Mouse (Mus musculus) stomach, postnatal 0 days (tissue): ENCODE data around the gene Pfdn2. TPM values are rescaled to one million over a fixed set of nuclear protein-coding genes. Genes with fewer than 3 reads are reported as not detected.

Experiments
- ATAC-seq: fragments of 200-750 bp; cut with Nextera tagmentation; 2 replicates; pipeline ENCODE4 v1.8.0; 2017; ENCODE audit not compliant: low FRiP score, low TSS enrichment
- DNase-seq: peaks from one replicate; pipeline ENCODE4 v3.0.0-alpha.2; 2016; ENCODE audit warnings: low spot score
- H3K27ac ChIP-seq: fragments of 300-500 bp; sonication (generic); replicated peaks from 2 replicates; pipeline ENCODE4 v1.5.1; 2014; ENCODE audit warnings: mild to moderate bottlenecking, control low read depth
- H3K27me3 ChIP-seq: fragments of 300-500 bp; sonication (generic); 2 replicates; pipeline ENCODE4 v1.6.1; 2014; ENCODE audit warnings: low read length; ENCODE audit not compliant: control insufficient read depth, insufficient read depth
- H3K36me3 ChIP-seq: fragments of 300-500 bp; sonication (generic); 2 replicates; pipeline ENCODE4 v1.6.1; 2014; ENCODE audit warnings: low read length, mixed read lengths; ENCODE audit not compliant: control insufficient read depth, insufficient read depth
- H3K4me1 ChIP-seq: fragments of 300-500 bp; sonication (generic); replicated peaks from 2 replicates; pipeline ENCODE4 v1.6.1; 2014; ENCODE audit warnings: antibody characterized with exemption; ENCODE audit not compliant: control insufficient read depth, insufficient read depth
- H3K4me2 ChIP-seq: fragments of 300-500 bp; sonication (generic); replicated peaks from 2 replicates; pipeline ENCODE4 v1.6.1; 2014; ENCODE audit warnings: low read depth, mild to moderate bottlenecking, control low read depth, moderate library complexity
- H3K4me3 ChIP-seq: fragments of 300-500 bp; sonication (generic); 2 replicates; pipeline ENCODE4 v1.5.1; 2014; ENCODE audit warnings: low read depth, low read length, control low read depth
- H3K9ac ChIP-seq: fragments of 300-500 bp; sonication (generic); 2 replicates; pipeline ENCODE4 v1.6.1; 2014; ENCODE audit warnings: mild to moderate bottlenecking, low read length, control low read depth, mixed read lengths
- H3K9me3 ChIP-seq: fragments of 300-500 bp; sonication (generic); 2 replicates; pipeline ENCODE4 v1.6.1; 2016; ENCODE audit warnings: low read length; ENCODE audit not compliant: control insufficient read depth
- CTCF ChIP-seq: IDR thresholded peaks from 2 replicates; pipeline ENCODE4 v1.5.1; 2016; ENCODE audit warnings: antibody characterized with exemption, low read depth, mild to moderate bottlenecking, moderate library complexity
- EP300 ChIP-seq: optimal IDR thresholded peaks from 2 replicates; pipeline ENCODE3; 2016; ENCODE audit warnings: antibody characterized with exemption
- WGBS: fragments of 180-500 bp; shearing (Covaris S2); extraction: QIAGEN DNeasy Blood & Tissue Kit; methylation state at CpG from one replicate; pipeline ENCODE4 v1.1.7; 2014; 5-methylcytosine and 5-hydroxymethylcytosine counted together
- polyA plus RNA-seq: library from polyadenylated mRNA; unstranded; fragments of >200 nt; fragmentation: Nextera tagmentation; extraction: Ambion mirVana; gene quantifications from 2 replicates; pipeline ENCODE4 v1.2.1, GENCODE M21; 2015

The Pfdn2 gene
- polyA plus RNA-seq, 1 experiment from 2014 or later: 71.1 TPM

DNA sequence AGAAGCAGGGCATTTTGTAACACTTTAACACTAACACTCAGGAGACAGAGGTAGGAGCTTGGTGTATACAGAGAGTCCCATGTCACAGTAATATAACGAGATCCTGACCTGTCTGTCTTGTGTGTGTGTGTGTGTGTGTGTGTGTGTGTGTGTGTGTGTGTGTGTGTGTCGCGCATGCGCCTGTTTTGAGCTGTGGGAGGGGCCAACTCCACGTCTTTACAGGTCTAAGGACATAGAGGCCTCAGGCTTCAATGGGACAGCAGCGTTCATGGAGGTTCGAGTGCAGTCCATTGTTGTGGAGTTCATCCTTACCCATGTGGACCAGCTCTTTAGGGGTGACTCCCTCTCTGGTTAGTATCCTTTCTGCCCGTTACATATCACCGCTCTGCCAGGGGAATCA is 57.5 kb downstream of the Pfdn2 start:
- TF ChIP-seq CTCF: no peak
- TF ChIP-seq EP300: no peak
- H3K4me3 ChIP-seq: no peak overlapping the region
- no peak overlapping the region for H3K4me2 ChIP-seq
- no peaks in the 10 kb centered on the region for H3K27me3 ChIP-seq
- no peak overlapping the region for H3K27ac ChIP-seq
- H3K36me3 ChIP-seq: no peaks in the 10 kb centered on the region
- H3K9me3 ChIP-seq: no peaks in the 10 kb centered on the region
- ATAC-seq (no peak), DNase-seq (no peak)
- H3K9ac ChIP-seq: no peak overlapping the region
- WGBS: 83% methylated on average over 9 of the region's 9 CpGs
- H3K4me1 ChIP-seq: no peaks in the 10 kb centered on the region

DNA sequence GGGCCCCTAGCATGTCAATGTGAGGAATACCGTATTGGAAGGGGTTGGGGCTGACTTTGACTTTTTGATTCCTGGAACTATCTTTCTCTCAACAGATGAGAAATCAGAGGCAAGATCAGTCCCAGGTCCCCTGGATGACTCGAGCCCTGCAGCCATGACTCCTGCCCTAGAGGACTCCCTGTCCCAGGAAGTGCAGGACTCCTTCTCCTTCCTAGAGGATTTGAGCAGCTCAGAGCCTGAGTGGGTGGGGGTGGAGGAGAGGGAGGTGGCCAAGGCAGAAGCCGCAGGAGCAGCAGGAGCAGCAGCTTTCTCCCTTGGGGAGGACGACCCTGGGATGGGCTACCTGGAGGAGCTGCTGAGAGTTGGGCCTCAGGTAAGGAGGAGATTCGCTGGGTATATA is 61.8 kb downstream of the Pfdn2 start:
- WGBS: 72% methylated on average over 5 of the region's 5 CpGs
- no peak overlapping the region for H3K27ac ChIP-seq
- DNase-seq (no peak), ATAC-seq (no peak)
- no peaks in the 10 kb centered on the region for H3K36me3 ChIP-seq
- H3K9ac ChIP-seq: no peak overlapping the region
- no peak overlapping the region for H3K4me2 ChIP-seq
- no peaks in the 10 kb centered on the region for H3K4me1 ChIP-seq
- no peaks in the 10 kb centered on the region for H3K9me3 ChIP-seq
- H3K4me3 ChIP-seq: no peak overlapping the region
- TF ChIP-seq CTCF (no peak), EP300 (no peak)
- no peaks in the 10 kb centered on the region for H3K27me3 ChIP-seq

Other genes with a start within 250 kb of the Pfdn2 start
- 3.7 and 4.0 TPM in 2 replicates for gene Cfap126, start 231.8 kb upstream of the Pfdn2 start, polyA plus RNA-seq
- gene Sdhc, start 195.1 kb upstream of the Pfdn2 start, polyA plus RNA-seq: 238 and 277 TPM in 2 replicates
- 1.5 and 2.7 TPM in 2 replicates for gene Mpz, start 195.0 kb upstream of the Pfdn2 start, polyA plus RNA-seq
- 42.2 and 44.5 TPM in 2 replicates for gene Pcp4l1, start 149.4 kb upstream of the Pfdn2 start, polyA plus RNA-seq
- 0.19 and 0.25 TPM in 2 replicates for gene Nr1i3, start 131.7 kb upstream of the Pfdn2 start, polyA plus RNA-seq
- 19.6 and 20.5 TPM in 2 replicates for gene Tomm40l, start 123.2 kb upstream of the Pfdn2 start, polyA plus RNA-seq
- 26.3 and 49.4 TPM in 2 replicates for gene Apoa2, start 120.6 kb upstream of the Pfdn2 start, polyA plus RNA-seq
- gene Fcer1g, start 111.3 kb upstream of the Pfdn2 start, polyA plus RNA-seq: 51.3 and 59.4 TPM in 2 replicates
- gene Adamts4, start 95.2 kb upstream of the Pfdn2 start, polyA plus RNA-seq: 3.5 and 3.9 TPM in 2 replicates
- 210 and 218 TPM in 2 replicates for gene Ndufs2, start 94.3 kb upstream of the Pfdn2 start, polyA plus RNA-seq
- gene B4galt3, start 75.3 kb upstream of the Pfdn2 start, polyA plus RNA-seq: 32.9 and 34.2 TPM in 2 replicates
- 16.8 and 21.3 TPM in 2 replicates for gene Ppox, start 64.5 kb upstream of the Pfdn2 start, polyA plus RNA-seq
- 25.0 and 26.4 TPM in 2 replicates for gene Usp21, start 57.7 kb upstream of the Pfdn2 start, polyA plus RNA-seq
- gene Ufc1, start 50.6 kb upstream of the Pfdn2 start, polyA plus RNA-seq: 134 and 135 TPM in 2 replicates
- 32.8 and 36.3 TPM in 2 replicates for gene Dedd, start 16.5 kb upstream of the Pfdn2 start, polyA plus RNA-seq
- 41.7 and 41.8 TPM in 2 replicates for gene Nit1, start within 50 bp of the Pfdn2 start, polyA plus RNA-seq
- 0.86 and 1.2 TPM in 2 replicates for gene Klhdc9, start 15.1 kb downstream of the Pfdn2 start, polyA plus RNA-seq
- 45.5 and 48.2 TPM in 2 replicates for gene Nectin4, start 24.4 kb downstream of the Pfdn2 start, polyA plus RNA-seq
- gene Arhgap30, start 43.3 kb downstream of the Pfdn2 start, polyA plus RNA-seq: 1.1 and 1.2 TPM in 2 replicates
- gene Usf1, start 65.6 kb downstream of the Pfdn2 start, polyA plus RNA-seq: 39.1 and 41.6 TPM in 2 replicates
- 3.7 and 3.8 TPM in 2 replicates for gene Tstd1, start 73.2 kb downstream of the Pfdn2 start, polyA plus RNA-seq
- 95.8 and 113 TPM in 2 replicates for gene F11r, start 91.9 kb downstream of the Pfdn2 start, polyA plus RNA-seq
- gene Alyref2, start 157.8 kb downstream of the Pfdn2 start, polyA plus RNA-seq: 11.1 and 11.2 TPM in 2 replicates
- gene Itln1, start 189.6 kb downstream of the Pfdn2 start, polyA plus RNA-seq: 0.25 and 0.33 TPM in 2 replicates
- 0.21 and 0.33 TPM in 2 replicates for gene Cd244a, start 213.5 kb downstream of the Pfdn2 start, polyA plus RNA-seq